Mouse (Mus musculus) kidney, adult 18-20 months (tissue): ENCODE results near the gene Tcf12.
A peak's percentile ranks its signal among the peaks of the same experiment; 100 is the strongest.

Source experiments
- DNase-seq: peaks from one replicate; pipeline ENCODE4 v3.0.0; 2021

Gene Tcf12

GRCm38 (mm10) chr9:71831756-71832699, 279.6 kb downstream of the Tcf12 start:
- DNase-seq: peak; percentile 78

- DNase-seq: peak; percentile 23
Observed at GRCm38 (mm10) chr9:71830994-71831393, 280.7 kb downstream of the Tcf12 start.

- peak; percentile 8 for DNase-seq
Observed at GRCm38 (mm10) chr9:71830365-71830764, 281.3 kb downstream of the Tcf12 start.

- DNase-seq: no peak
Observed at GRCm38 (mm10) chr9:71829753-71830152, 281.9 kb downstream of the Tcf12 start.

- DNase-seq: no peak
Observed at GRCm38 (mm10) chr9:71829137-71829536, 282.5 kb downstream of the Tcf12 start.

- DNase-seq: no peak
Observed at GRCm38 (mm10) chr9:71827371-71827770, 284.3 kb downstream of the Tcf12 start.

- no peak for DNase-seq
Observed at GRCm38 (mm10) chr9:71826040-71826525, 285.6 kb downstream of the Tcf12 start.

- DNase-seq: no peak
Observed at GRCm38 (mm10) chr9:71822003-71822402, 289.7 kb downstream of the Tcf12 start.

GRCm38 (mm10) chr9:71818453-71818852, 293.2 kb downstream of the Tcf12 start:
- DNase-seq: no peak

- no peak for DNase-seq
Observed at GRCm38 (mm10) chr9:71816121-71816520, 295.6 kb downstream of the Tcf12 start.

GRCm38 (mm10) chr9:71813565-71813964, 298.1 kb downstream of the Tcf12 start:
- no peak for DNase-seq

GRCm38 (mm10) chr9:71812914-71813313, 298.8 kb downstream of the Tcf12 start:
- no peak for DNase-seq

GRCm38 (mm10) chr9:71812402-71812801, 299.3 kb downstream of the Tcf12 start:
- DNase-seq: no peak

- no peak for DNase-seq
Observed at GRCm38 (mm10) chr9:71811404-71811803, 300.3 kb downstream of the Tcf12 start.

GRCm38 (mm10) chr9:71810723-71811122, 300.9 kb downstream of the Tcf12 start:
- no peak for DNase-seq

GRCm38 (mm10) chr9:71808640-71809254, 302.9 kb downstream of the Tcf12 start:
- no peak for DNase-seq

- no peak for DNase-seq
Observed at GRCm38 (mm10) chr9:71807801-71808200, 303.9 kb downstream of the Tcf12 start.

- DNase-seq: peak; percentile 85
Observed at GRCm38 (mm10) chr9:71806422-71806805, 305.3 kb downstream of the Tcf12 start.

GRCm38 (mm10) chr9:71805646-71806421, 305.8 kb downstream of the Tcf12 start:
- no peak for DNase-seq

GRCm38 (mm10) chr9:71804116-71804515, 307.6 kb downstream of the Tcf12 start:
- no peak for DNase-seq

GRCm38 (mm10) chr9:71803281-71803680, 308.4 kb downstream of the Tcf12 start:
- DNase-seq: no peak

GRCm38 (mm10) chr9:71799598-71799997, 312.1 kb downstream of the Tcf12 start:
- peak; percentile 59 for DNase-seq

GRCm38 (mm10) chr9:71798176-71798575, 313.5 kb downstream of the Tcf12 start:
- no peak for DNase-seq
